Mouse (Mus musculus): ENCODE data around the gene Atrnl1.
"Not testable (repeated sequence)": the region's sequence is repeated elsewhere in the genome, so short reads cannot be mapped to it uniquely, and the experiment has no call there.

Gene Atrnl1

GRCm38 (mm10) chr19:57686596-57686995, 75.8 kb downstream of the Atrnl1 start:
- DNase-seq (ENCODE audit: low read depth in 1 of 2, low spot score in 2 of 2): no peak

- no peak for DNase-seq (ENCODE audit: low read depth in 1 of 2, low spot score in 2 of 2)
These were observed 81.7 kb downstream of the Atrnl1 start for GRCm38 (mm10) chr19:57692566-57692965.

GRCm38 (mm10) chr19:57696781-57697180, 85.9 kb downstream of the Atrnl1 start:
- not testable (repeated sequence) for DNase-seq (ENCODE audit: low read depth in 1 of 2, low spot score in 2 of 2)

- DNase-seq (ENCODE audit: low read depth in 1 of 2, low spot score in 2 of 2): no peak
These were observed 102.3 kb downstream of the Atrnl1 start for GRCm38 (mm10) chr19:57713138-57713537.

- DNase-seq (ENCODE audit: low read depth in 1 of 2, low spot score in 2 of 2): peak in 1 of 2 experiments; percentile 13
These were observed 114.1 kb downstream of the Atrnl1 start for GRCm38 (mm10) chr19:57724920-57725319.

- DNase-seq (ENCODE audit: low read depth in 1 of 2, low spot score in 2 of 2): no peak
These were observed 114.5 kb downstream of the Atrnl1 start for GRCm38 (mm10) chr19:57725326-57725725.

- DNase-seq (ENCODE audit: low read depth in 1 of 2, low spot score in 2 of 2): no peak
These were observed 116.2 kb downstream of the Atrnl1 start for GRCm38 (mm10) chr19:57727009-57727408.

- DNase-seq (ENCODE audit: low read depth in 1 of 2, low spot score in 2 of 2): no peak
These were observed 126.6 kb downstream of the Atrnl1 start for GRCm38 (mm10) chr19:57737475-57737874.

GRCm38 (mm10) chr19:57745579-57745978, 134.7 kb downstream of the Atrnl1 start:
- DNase-seq (ENCODE audit: low read depth in 1 of 2, low spot score in 2 of 2): no peak

GRCm38 (mm10) chr19:57746553-57746952, 135.7 kb downstream of the Atrnl1 start:
- DNase-seq (ENCODE audit: low read depth in 1 of 2, low spot score in 2 of 2): no peak

GRCm38 (mm10) chr19:57752189-57752588, 141.4 kb downstream of the Atrnl1 start:
- DNase-seq (ENCODE audit: low read depth in 1 of 2, low spot score in 2 of 2): no peak

- DNase-seq (ENCODE audit: low read depth in 1 of 2, low spot score in 2 of 2): peak; percentile 8 to 19
These were observed 151.7 kb downstream of the Atrnl1 start for GRCm38 (mm10) chr19:57762526-57762925.

- no peak for DNase-seq (ENCODE audit: low read depth in 1 of 2, low spot score in 2 of 2)
These were observed 153.9 kb downstream of the Atrnl1 start for GRCm38 (mm10) chr19:57764576-57765371.

GRCm38 (mm10) chr19:57767051-57767450, 156.2 kb downstream of the Atrnl1 start:
- no peak for DNase-seq (ENCODE audit: low read depth in 1 of 2, low spot score in 2 of 2)

- no peak for DNase-seq (ENCODE audit: low read depth in 1 of 2, low spot score in 2 of 2)
These were observed 157.8 kb downstream of the Atrnl1 start for GRCm38 (mm10) chr19:57768661-57769060.

GRCm38 (mm10) chr19:57782366-57783089, 171.7 kb downstream of the Atrnl1 start:
- DNase-seq (ENCODE audit: low read depth in 1 of 2, low spot score in 2 of 2): no peak

- no peak for DNase-seq (ENCODE audit: low read depth in 1 of 2, low spot score in 2 of 2)
These were observed 175.9 kb downstream of the Atrnl1 start for GRCm38 (mm10) chr19:57786699-57787098.

- DNase-seq (ENCODE audit: low read depth in 1 of 2, low spot score in 2 of 2): no peak
These were observed 191.4 kb downstream of the Atrnl1 start for GRCm38 (mm10) chr19:57802207-57802606.

- DNase-seq (ENCODE audit: low read depth in 1 of 2, low spot score in 2 of 2): no peak
These were observed 192.1 kb downstream of the Atrnl1 start for GRCm38 (mm10) chr19:57802771-57803482.

GRCm38 (mm10) chr19:57803483-57803820, 192.6 kb downstream of the Atrnl1 start:
- no peak for DNase-seq (ENCODE audit: low read depth in 1 of 2, low spot score in 2 of 2)

GRCm38 (mm10) chr19:57808363-57808762, 197.5 kb downstream of the Atrnl1 start:
- DNase-seq (ENCODE audit: low read depth in 1 of 2, low spot score in 2 of 2): no peak

- no peak for DNase-seq (ENCODE audit: low read depth in 1 of 2, low spot score in 2 of 2)
These were observed 203.5 kb downstream of the Atrnl1 start for GRCm38 (mm10) chr19:57814291-57814690.
